Mouse (Mus musculus) adrenal gland, postnatal 4 days (tissue): ENCODE results near the gene Ppcdc. TPM values are rescaled to one million over a fixed set of nuclear protein-coding genes. Genes with fewer than 3 reads are reported as not detected.

Experiments
- DNase-seq, 2 experiments: peaks; one replicate each; pipeline ENCODE4 v3.0.0; 2021 to 2022; ENCODE audit warnings: low spot score in 2 of 2, mixed read lengths in 2 of 2
- long read RNA-seq, 2 experiments: library from polyadenylated mRNA; stranded (forward); transcript quantifications; one replicate each; pipeline ENCODE4 v2.0.0; 2021
- total RNA-seq, 2 experiments: library from RNA; stranded (reverse); gene quantifications; 2 replicates each; pipeline ENCODE4 v1.2.3; 2021

Gene Ppcdc
- total RNA-seq, result 10 to 100 TPM; 22.4 to 25.1 TPM
- long read RNA-seq, experiment 1, transcript Ppcdc-213 (7 exons, 1,665 nt), result major isoform, 20 of 35 reads
- long read RNA-seq, experiment 1, partial matches to known transcripts, result 5 of 35 reads
- long read RNA-seq, experiment 1, other reads (novel, unspliced or antisense), result 9 of 35 reads
- long read RNA-seq, experiment 2, transcript Ppcdc-213 (7 exons, 1,665 nt), result major isoform, 24 of 43 reads
- long read RNA-seq, experiment 2, partial matches to known transcripts, result 9 of 43 reads
- long read RNA-seq, experiment 2, other reads (novel, unspliced or antisense), result 8 of 43 reads

GRCm38 (mm10) chr9:57439522-57440295 lies at the start of gene Ppcdc:
Gene Ppcdc (minus strand): TSS chr9:57440124.
- DNase-seq, result peak; percentile 55 to 83

GRCm38 (mm10) chr9:57487807-57488206 lies 47.9 kb upstream of the Ppcdc start:
- DNase-seq, result no peak

GRCm38 (mm10) chr9:57485774-57486173 lies 45.9 kb upstream of the Ppcdc start:
- DNase-seq, result peak; percentile 45 to 73

GRCm38 (mm10) chr9:57468914-57469313 lies 29.0 kb upstream of the Ppcdc start:
- DNase-seq, result no peak

GRCm38 (mm10) chr9:57467896-57468549 lies 28.1 kb upstream of the Ppcdc start, which contains the start of gene Scamp5:
Gene Scamp5 (minus strand): TSS chr9:57468060.
- peak; percentile 57 to 75 for DNase-seq

GRCm38 (mm10) chr9:57467271-57467771 lies 27.4 kb upstream of the Ppcdc start:
- DNase-seq, result no peak

GRCm38 (mm10) chr9:57466101-57466500 lies 26.2 kb upstream of the Ppcdc start:
- DNase-seq, result no peak

- DNase-seq, result no peak
Observed at GRCm38 (mm10) chr9:57462866-57463265, 22.9 kb upstream of the Ppcdc start.

GRCm38 (mm10) chr9:57459707-57460106 lies 19.8 kb upstream of the Ppcdc start:
- DNase-seq, result no peak

GRCm38 (mm10) chr9:57453516-57453915 lies 13.6 kb upstream of the Ppcdc start:
- no peak for DNase-seq

- no peak for DNase-seq
Observed at GRCm38 (mm10) chr9:57452624-57453462, 12.9 kb upstream of the Ppcdc start.

- no peak for DNase-seq
Observed at GRCm38 (mm10) chr9:57449715-57450114, 9.8 kb upstream of the Ppcdc start.

- no peak for DNase-seq
Observed at GRCm38 (mm10) chr9:57440620-57441019, 696 bp upstream of the Ppcdc start.

- no peak for DNase-seq
Observed at GRCm38 (mm10) chr9:57439083-57439482, 841 bp downstream of the Ppcdc start.

GRCm38 (mm10) chr9:57437896-57438614 lies 1.9 kb downstream of the Ppcdc start:
- DNase-seq, result no peak

- DNase-seq, result no peak
Observed at GRCm38 (mm10) chr9:57436166-57436565, 3.8 kb downstream of the Ppcdc start.

- no peak for DNase-seq
Observed at GRCm38 (mm10) chr9:57434405-57435165, 5.3 kb downstream of the Ppcdc start.

GRCm38 (mm10) chr9:57433097-57434032 lies 6.6 kb downstream of the Ppcdc start:
- DNase-seq, result peak; percentile 26 to 56
